Mouse (Mus musculus): ENCODE results near the gene Qtrt1.

GRCm38 (mm10) chr9:21419646-21420045, 8.0 kb downstream of the Qtrt1 start:
- TF ChIP-seq POLR2A (IDR thresholded peaks at IDR 0.05; ENCODE audit: borderline replicate concordance, extremely low read depth, low read depth, low read length) = no peak
- TF ChIP-seq CTCF (IDR thresholded peaks at IDR 0.05; ENCODE audit: insufficient read depth, low read length) = no peak

Data from lung, adult 2 months (tissue).